Mouse (Mus musculus) kidney, postnatal 0 days (tissue): ENCODE measurements around the gene Nrbp1. TPM values are rescaled to one million over a fixed set of nuclear protein-coding genes. Genes with fewer than 3 reads are reported as not detected.
A peak's percentile ranks its signal among the peaks of the same experiment; 100 is the strongest.

Experiments
- ATAC-seq: fragments of 200-750 bp; cut with Nextera tagmentation; replicated peaks from 2 replicates; pipeline ENCODE4 v1.8.0; 2017; ENCODE audit warnings: low read depth, moderate number of reproducible peaks, moderate TSS enrichment, moderate library complexity; ENCODE audit not compliant: low FRiP score
- DNase-seq: peaks from one replicate; pipeline ENCODE4 v3.0.0-alpha.2; 2016; ENCODE audit warnings: low spot score
- H3K27ac ChIP-seq: fragments of 300-500 bp; sonication (generic); 2 replicates; pipeline ENCODE4 v1.5.1; 2014; ENCODE audit warnings: mild to moderate bottlenecking
- H3K27me3 ChIP-seq: fragments of 300-500 bp; sonication (generic); 2 replicates; pipeline ENCODE4 v1.6.1; 2014; ENCODE audit warnings: low read length, mixed read lengths; ENCODE audit not compliant: insufficient read depth
- H3K36me3 ChIP-seq: fragments of 300-500 bp; sonication (generic); 2 replicates; pipeline ENCODE4 v1.6.1; 2014; ENCODE audit warnings: low read length, mixed read lengths; ENCODE audit not compliant: insufficient read depth
- H3K4me1 ChIP-seq: fragments of 300-500 bp; sonication (generic); replicated peaks from 2 replicates; pipeline ENCODE4 v1.6.1; 2014; ENCODE audit warnings: antibody characterized with exemption, low read length, mixed read lengths; ENCODE audit not compliant: insufficient read depth
- H3K4me2 ChIP-seq: fragments of 300-500 bp; sonication (generic); 2 replicates; pipeline ENCODE4 v1.6.1; 2014; ENCODE audit warnings: mild to moderate bottlenecking, low read length, moderate library complexity, mixed read lengths
- H3K4me3 ChIP-seq: fragments of 300-500 bp; sonication (generic); replicated peaks from 2 replicates; pipeline ENCODE4 v1.5.1; 2014; ENCODE audit warnings: low read depth, low read length
- H3K9ac ChIP-seq: fragments of 300-500 bp; sonication (generic); 2 replicates; pipeline ENCODE4 v1.6.1; 2014; ENCODE audit warnings: low read depth, low read length
- H3K9me3 ChIP-seq: fragments of 300-500 bp; sonication (generic); replicated peaks from 2 replicates; pipeline ENCODE4 v1.6.1; 2016; ENCODE audit warnings: low read length, inconsistent platforms, mixed read lengths
- CTCF ChIP-seq: IDR thresholded peaks from 2 replicates; pipeline ENCODE4 v1.5.1; 2016; ENCODE audit warnings: antibody characterized with exemption, low read depth, mild to moderate bottlenecking, moderate library complexity
- WGBS: fragments of 180-500 bp; shearing (Covaris S2); extraction: QIAGEN DNeasy Blood & Tissue Kit; methylation state at CpG from one replicate; pipeline ENCODE4 v1.1.7; 2014; 5-methylcytosine and 5-hydroxymethylcytosine counted together
- polyA plus RNA-seq: library from polyadenylated mRNA; unstranded; fragments of >200 nt; fragmentation: Nextera tagmentation; extraction: Ambion mirVana; gene quantifications from 2 replicates; pipeline ENCODE4 v1.2.1, GENCODE M21; 2015

Nrbp1 gene
- polyA plus RNA-seq, 1 experiment from 2014 or later: 116 TPM

GRCm38 (mm10) chr5:31219911-31220447 is 20.7 kb upstream of the Nrbp1 start:
- ATAC-seq (peak; percentile 76), DNase-seq (peak; percentile 57)
- WGBS: under 1% methylated on average over 40 of the region's 40 CpGs
- peak overlapping the region; percentile 89 for H3K4me3 ChIP-seq
- peak overlapping the region; percentile 85 for H3K4me2 ChIP-seq
- H3K9me3 ChIP-seq: no peaks in the 10 kb centered on the region
- H3K36me3 ChIP-seq: no peaks in the 10 kb centered on the region
- TF ChIP-seq CTCF: no peak
- no peaks in the 10 kb centered on the region for H3K27me3 ChIP-seq
- H3K27ac ChIP-seq: peak overlapping the region; percentile 93
- H3K4me1 ChIP-seq: no peaks in the 10 kb centered on the region
- peak overlapping the region; percentile 81 for H3K9ac ChIP-seq

DNA sequence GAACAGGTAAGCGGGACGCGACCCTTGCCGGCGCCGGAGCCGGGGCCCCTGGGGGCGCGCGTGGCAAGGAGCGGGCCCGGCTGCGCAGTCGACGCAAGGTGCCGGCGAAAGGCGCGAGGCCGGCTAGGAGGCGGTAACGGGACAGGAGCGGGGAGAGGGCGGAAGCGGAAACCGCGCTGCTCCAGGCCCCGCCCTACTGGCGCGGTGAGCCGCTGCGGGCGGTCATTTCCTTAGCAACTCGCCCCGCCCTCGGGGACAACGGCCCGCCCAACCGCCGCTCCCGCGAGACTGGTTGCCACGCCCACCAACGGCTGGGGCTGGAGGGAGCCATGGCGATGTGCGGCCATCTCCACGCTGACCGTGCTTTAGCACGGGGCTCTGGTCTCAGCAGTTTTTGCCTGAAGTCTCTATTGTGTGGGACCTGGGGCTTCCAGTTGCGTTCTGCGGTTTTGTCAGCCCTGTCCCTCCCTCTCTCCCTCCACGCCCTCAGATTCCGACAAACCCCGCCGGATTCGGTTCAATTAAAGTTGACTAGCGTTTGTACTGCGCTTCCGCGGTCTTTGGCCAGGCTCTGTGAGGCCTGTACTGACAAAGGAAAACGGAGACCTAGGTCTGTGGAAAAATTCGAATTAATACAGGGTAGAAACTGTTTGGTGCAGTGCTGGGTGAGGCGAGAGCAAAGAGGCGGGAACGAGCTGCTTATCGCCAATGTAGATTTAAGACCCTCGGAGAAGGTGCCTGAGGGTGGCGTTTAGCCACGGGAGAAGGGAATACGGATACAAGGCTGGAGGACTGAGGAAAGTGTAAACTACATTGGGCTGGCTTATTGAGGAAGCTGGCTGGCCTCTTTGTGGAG is 20.0 kb upstream of the Nrbp1 start, which contains the start of gene Ppm1g:
Ppm1g (minus strand) TSS at position 240 of the 856 bp plus-strand sequence.
- WGBS: under 1% methylated on average over 70 of the region's 70 CpGs

DNA sequence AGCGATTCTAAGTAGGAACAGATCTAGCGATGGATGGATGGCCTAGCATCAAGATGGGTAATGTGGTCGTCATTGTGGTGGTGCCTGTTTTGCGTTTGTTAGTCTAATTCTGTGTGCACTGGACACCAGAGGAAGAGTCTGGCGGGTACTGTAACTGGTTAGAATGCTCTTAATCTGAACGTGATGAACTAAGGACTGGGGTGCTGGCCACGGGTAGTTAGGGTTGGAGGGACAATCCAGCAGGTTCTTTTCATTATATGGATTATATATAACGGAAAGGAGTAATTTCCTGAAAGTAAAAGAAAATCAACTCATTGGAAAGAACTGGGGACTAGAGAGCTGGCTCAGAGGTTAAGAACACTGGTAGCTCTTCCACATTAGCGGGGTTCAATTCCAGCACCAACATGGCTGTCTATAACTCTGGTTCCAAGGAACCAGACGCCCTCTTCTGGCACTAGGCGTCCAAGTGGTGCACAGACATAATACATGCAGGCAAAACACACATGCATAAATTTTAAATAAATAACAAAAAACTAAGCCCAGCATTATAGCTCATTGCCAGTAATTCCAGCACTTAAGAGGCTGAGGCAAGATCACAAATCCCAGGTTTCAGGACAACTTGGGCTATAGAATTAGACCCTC is 19.2 kb upstream of the Nrbp1 start:
- Histone ChIP-seq H3K4me1 (no peaks in the 10 kb centered on the region), H3K36me3 (no peaks in the 10 kb centered on the region), H3K27ac (peak overlapping the region; percentile 93), H3K27me3 (no peaks in the 10 kb centered on the region), H3K9ac (peak overlapping the region; percentile 81), H3K9me3 (no peaks in the 10 kb centered on the region), H3K4me3 (peak overlapping the region; percentile 89), H3K4me2 (peak overlapping the region; percentile 85)
- ATAC-seq (no peak), DNase-seq (peak; percentile 82)
- TF ChIP-seq CTCF: peak; percentile 67
- WGBS: 15% methylated on average over 11 of the region's 11 CpGs

More for the DNA sequence above, 20.0 kb upstream of the Nrbp1 start, which contains the start of gene Ppm1g:
- Histone ChIP-seq H3K27me3 (no peaks in the 10 kb centered on the region), H3K9me3 (no peaks in the 10 kb centered on the region), H3K36me3 (no peaks in the 10 kb centered on the region), H3K4me3 (peak within 1 kb of the TSS; percentile 89), H3K9ac (peak within 1 kb of the TSS; percentile 81), H3K4me1 (no peaks in the 10 kb centered on the region), H3K27ac (peak within 1 kb of the TSS; percentile 93), H3K4me2 (peak within 1 kb of the TSS; percentile 85)
- DNase-seq (peak; percentile 97), ATAC-seq (peak; percentile 97)
- no peak for TF ChIP-seq CTCF

- Histone ChIP-seq H3K27me3 (no peaks in the 10 kb centered on the region), H3K4me1 (no peaks in the 10 kb centered on the region), H3K27ac (no peak overlapping the region), H3K9ac (no peak overlapping the region), H3K9me3 (no peaks in the 10 kb centered on the region), H3K4me2 (no peak overlapping the region), H3K4me3 (no peak overlapping the region), H3K36me3 (no peaks in the 10 kb centered on the region)
- TF ChIP-seq CTCF: no peak
- ATAC-seq (no peak), DNase-seq (no peak)
- WGBS: 92% methylated on average over 9 of the region's 9 CpGs
These were observed 18.0 kb upstream of the Nrbp1 start for GRCm38 (mm10) chr5:31222696-31223095.

GRCm38 (mm10) chr5:31226641-31227040 is 14.0 kb upstream of the Nrbp1 start:
- Histone ChIP-seq H3K27ac (no peak overlapping the region), H3K36me3 (no peaks in the 10 kb centered on the region), H3K9ac (no peak overlapping the region), H3K4me1 (no peaks in the 10 kb centered on the region), H3K9me3 (no peaks in the 10 kb centered on the region), H3K27me3 (no peaks in the 10 kb centered on the region), H3K4me2 (no peak overlapping the region), H3K4me3 (no peak overlapping the region)
- no peak for ATAC-seq
- 62% methylated on average over 1 of the region's 1 CpGs for WGBS
- no peak for TF ChIP-seq CTCF
- DNase-seq: no peak

DNA sequence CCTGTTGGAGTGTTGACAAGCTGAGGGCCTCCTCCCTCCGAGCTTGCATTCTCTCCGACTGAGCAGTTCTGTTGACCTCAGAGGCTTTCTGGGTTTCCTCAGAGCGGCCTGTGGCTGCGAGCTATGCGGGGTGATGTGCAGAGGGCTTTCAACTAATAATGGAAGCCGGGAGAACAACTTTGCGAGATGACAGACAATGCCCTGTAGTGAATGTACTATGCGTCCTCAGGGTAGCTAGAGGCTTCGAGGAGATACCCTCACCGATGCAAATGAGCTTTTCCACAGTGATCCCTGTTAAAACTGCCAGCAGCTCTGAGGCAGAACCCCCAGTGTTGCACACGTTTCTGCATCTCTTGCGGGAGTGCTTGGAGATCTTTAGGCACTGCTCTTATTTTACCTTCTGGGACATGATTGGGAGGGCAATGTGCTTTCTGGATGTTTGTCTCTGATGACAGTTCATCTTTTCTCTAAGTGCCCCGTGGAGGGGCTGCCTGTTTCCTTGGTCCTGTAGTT is 914 bp downstream of the Nrbp1 start:
- Histone ChIP-seq H3K4me1 (peaks cover 4% of the 10 kb centered on the region; the same call in 1 of the 2 replicates), H3K9ac (peak overlapping the region; percentile 98), H3K27ac (peak overlapping the region; percentile 99), H3K4me2 (peak overlapping the region; percentile 72), H3K27me3 (no peaks in the 10 kb centered on the region), H3K4me3 (peak overlapping the region; percentile 95), H3K36me3 (peaks cover 31% of the 10 kb centered on the region), H3K9me3 (no peaks in the 10 kb centered on the region)
- WGBS: under 1% methylated on average over 13 of the region's 13 CpGs
- DNase-seq (no peak), ATAC-seq (no peak)
- TF ChIP-seq CTCF: no peak
